8 mouse cellular contexts compared by ENCODE assay signal in genomic region chr4:43560976-43561375, GRCm38 (mm10). TPM values are rescaled to one million over a fixed set of nuclear protein-coding genes. Genes with fewer than 3 reads are reported as not detected.
DNase-seq lines count a peak whose midpoint lies in the region; ATAC-seq and TF ChIP-seq lines count a peak whose summit lies in the region.

No protein-coding gene starts in this region.

- peak overlapping the region; percentile 25 for H3K4me3 ChIP-seq in liver, adult 2 months (ENCODE audit: insufficient read depth, low read depth, low read length)
- peak overlapping the region; percentile 91 for H3K4me3 ChIP-seq in embryonic facial prominence, embryonic 11.5 days (ENCODE audit: low read depth, low read length)
- H3K4me3 ChIP-seq in intestine, embryonic 16.5 days (ENCODE audit: low read length): peak overlapping the region; percentile 71
- peak overlapping the region; percentile 89 for H3K4me3 ChIP-seq in neural tube, embryonic 15.5 days (replicated peaks)

- no peaks in the 10 kb centered on the region for H3K27me3 ChIP-seq in liver, adult 2 months (ENCODE audit: control insufficient read depth, insufficient read depth, low read length)
- H3K27me3 ChIP-seq in embryonic facial prominence, embryonic 11.5 days (ENCODE audit: control insufficient read depth, insufficient read depth, low read length): no peaks in the 10 kb centered on the region
- H3K27me3 ChIP-seq in intestine, embryonic 16.5 days (replicated peaks; ENCODE audit: control insufficient read depth, insufficient read depth, low read length): no peaks in the 10 kb centered on the region
- no peaks in the 10 kb centered on the region for H3K27me3 ChIP-seq in neural tube, embryonic 15.5 days (replicated peaks)

- H3K4me1 ChIP-seq in liver, adult 2 months (ENCODE audit: control insufficient read depth, insufficient read depth, low read length): peaks cover 24% of the 10 kb centered on the region
- peaks cover 15% of the 10 kb centered on the region for H3K4me1 ChIP-seq in embryonic facial prominence, embryonic 11.5 days (ENCODE audit: control insufficient read depth, insufficient read depth, low read length)
- H3K4me1 ChIP-seq in intestine, embryonic 16.5 days (ENCODE audit: control insufficient read depth, insufficient read depth, low read length): peaks cover 48% of the 10 kb centered on the region
- peaks cover 52% of the 10 kb centered on the region for H3K4me1 ChIP-seq in neural tube, embryonic 15.5 days

- H3K36me3 ChIP-seq in liver, adult 2 months (ENCODE audit: control insufficient read depth, insufficient read depth, low read length): peaks cover 22% of the 10 kb centered on the region
- peaks cover 5% of the 10 kb centered on the region; the same call in 1 of the 2 replicates for H3K36me3 ChIP-seq in embryonic facial prominence, embryonic 11.5 days (replicated peaks; ENCODE audit: control insufficient read depth, insufficient read depth, low read depth, low read length)
- H3K36me3 ChIP-seq in intestine, embryonic 16.5 days (ENCODE audit: control insufficient read depth, insufficient read depth, low read length): peaks cover 11% of the 10 kb centered on the region; the same call in 1 of the 2 replicates
- peaks cover 28% of the 10 kb centered on the region for H3K36me3 ChIP-seq in neural tube, embryonic 15.5 days

- no peak for ATAC-seq in embryonic facial prominence, embryonic 11.5 days (replicated peaks; ENCODE audit: insufficient number of reproducible peaks, low FRiP score, low TSS enrichment, low read depth)
- no peak for ATAC-seq in intestine, embryonic 16.5 days
- no peak for ATAC-seq in neural tube, embryonic 15.5 days (ENCODE audit: low FRiP score)

- H3K9me3 ChIP-seq in embryonic facial prominence, embryonic 11.5 days (replicated peaks; ENCODE audit: control insufficient read depth, low read length): no peaks in the 10 kb centered on the region
- no peaks in the 10 kb centered on the region for H3K9me3 ChIP-seq in intestine, embryonic 16.5 days (ENCODE audit: control insufficient read depth, low read length)
- H3K9me3 ChIP-seq in neural tube, embryonic 15.5 days (replicated peaks): no peaks in the 10 kb centered on the region

- H3K9ac ChIP-seq in liver, adult 2 months (ENCODE audit: low read depth, low read length): peak overlapping the region; percentile 60
- H3K9ac ChIP-seq in embryonic facial prominence, embryonic 11.5 days (replicated peaks; ENCODE audit: low read length): peak overlapping the region; percentile 95
- peak overlapping the region; percentile 95 for H3K9ac ChIP-seq in intestine, embryonic 16.5 days (ENCODE audit: low read depth, low read length)
- H3K9ac ChIP-seq in neural tube, embryonic 15.5 days (replicated peaks): peak overlapping the region; percentile 93

- 11% methylated on average over 2 of the region's 2 CpGs for WGBS in liver, adult 2 months
- WGBS in embryonic facial prominence, embryonic 11.5 days: 41% methylated on average over 2 of the region's 2 CpGs
- WGBS in intestine, embryonic 16.5 days: 20% methylated on average over 2 of the region's 2 CpGs
- 37% methylated on average over 2 of the region's 2 CpGs for WGBS in neural tube, embryonic 15.5 days

- peak overlapping the region; percentile 65 for H3K27ac ChIP-seq in liver, adult 2 months (replicated peaks; ENCODE audit: insufficient read depth, low read depth, low read length)
- no peak overlapping the region for H3K27ac ChIP-seq in embryonic facial prominence, embryonic 11.5 days (replicated peaks; ENCODE audit: low read depth, low read length)
- peak overlapping the region; percentile 100 for H3K27ac ChIP-seq in intestine, embryonic 16.5 days (ENCODE audit: low read length)
- no peak overlapping the region for H3K27ac ChIP-seq in neural tube, embryonic 15.5 days (replicated peaks)

- H3K4me2 ChIP-seq in embryonic facial prominence, embryonic 11.5 days (ENCODE audit: low read depth, low read length): peak overlapping the region; percentile 79
- H3K4me2 ChIP-seq in intestine, embryonic 16.5 days (ENCODE audit: low read depth, low read length): peak overlapping the region; percentile 90
- H3K4me2 ChIP-seq in neural tube, embryonic 15.5 days: peak overlapping the region; percentile 90

- peaks cover 23% of the 10 kb centered on the region for H3K79me2 ChIP-seq in liver, adult 2 months (ENCODE audit: control insufficient read depth, insufficient read depth, low read length)

- TF ChIP-seq POLR2A in liver, adult 2 months (IDR thresholded peaks at IDR 0.05; ENCODE audit: extremely low read depth, insufficient read depth, low read length): no peak

- no peak for TF ChIP-seq CTCF in liver, adult 2 months (IDR thresholded peaks at IDR 0.05; ENCODE audit: low read depth, low read length)

- DNase-seq in liver, adult 2 months (ENCODE audit: extremely low read depth, low read depth, low spot score): no peak
- no peak for DNase-seq in liver
- no peak for DNase-seq in embryonic facial prominence, embryonic 11.5 days (ENCODE audit: low spot score)
- no peak for DNase-seq in ovary, postnatal 14 days (ENCODE audit: low spot score)
- no peak for DNase-seq in spleen, postnatal 36 days (ENCODE audit: low spot score in 2 of 2)
- DNase-seq in kidney, adult 8-10 months: no peak

RNA-seq across cellular contexts. Expression of gene Creb3, which starts 1.2 kb away (rescaled TPM):
- 37.8 and 41.1 TPM in 2 replicates for total RNA-seq in liver, adult 2 months (2014; rRNA removed)
- polyA plus RNA-seq in liver, adult 2 months (2012; rRNA removed): 47.9 and 62.0 TPM in 2 replicates
- polyA plus RNA-seq in embryonic facial prominence, embryonic 11.5 days (2014; fragmentation: Nextera tagmentation; extraction: Ambion mirVana): 41.0 and 41.7 TPM in 2 replicates
- 78.7 and 80.5 TPM in 2 replicates for polyA plus RNA-seq in intestine, embryonic 16.5 days (2015; fragmentation: Nextera tagmentation; extraction: Ambion mirVana)
- 80.8 and 82.0 TPM in 2 replicates for polyA plus RNA-seq in neural tube, embryonic 15.5 days (2015; fragmentation: Nextera tagmentation; extraction: Ambion mirVana)

RNA-seq across cellular contexts. Expression of gene Tln1, which starts 1.5 kb away (rescaled TPM):
- 39.9 and 42.8 TPM in 2 replicates for total RNA-seq in liver, adult 2 months (2014; rRNA removed)
- 29.9 and 38.6 TPM in 2 replicates for polyA plus RNA-seq in liver, adult 2 months (2012; rRNA removed)
- 40.6 and 42.1 TPM in 2 replicates for polyA plus RNA-seq in embryonic facial prominence, embryonic 11.5 days (2014; fragmentation: Nextera tagmentation; extraction: Ambion mirVana)
- polyA plus RNA-seq in intestine, embryonic 16.5 days (2015; fragmentation: Nextera tagmentation; extraction: Ambion mirVana): 41.2 and 41.9 TPM in 2 replicates
- 63.5 and 70.8 TPM in 2 replicates for polyA plus RNA-seq in neural tube, embryonic 15.5 days (2015; fragmentation: Nextera tagmentation; extraction: Ambion mirVana)

RNA-seq across cellular contexts. Expression of gene Rgp1, which starts 17.5 kb away (rescaled TPM):
- 15.9 and 18.7 TPM in 2 replicates for total RNA-seq in liver, adult 2 months (2014; rRNA removed)
- polyA plus RNA-seq in liver, adult 2 months (2012; rRNA removed): 33.2 and 44.5 TPM in 2 replicates
- polyA plus RNA-seq in embryonic facial prominence, embryonic 11.5 days (2014; fragmentation: Nextera tagmentation; extraction: Ambion mirVana): 21.1 and 30.4 TPM in 2 replicates
- polyA plus RNA-seq in intestine, embryonic 16.5 days (2015; fragmentation: Nextera tagmentation; extraction: Ambion mirVana): 18.2 and 19.5 TPM in 2 replicates
- 22.0 and 23.9 TPM in 2 replicates for polyA plus RNA-seq in neural tube, embryonic 15.5 days (2015; fragmentation: Nextera tagmentation; extraction: Ambion mirVana)

RNA-seq across cellular contexts. Expression of gene Gba2, which starts 17.7 kb away (rescaled TPM):
- total RNA-seq in liver, adult 2 months (2014; rRNA removed): 5.1 and 5.3 TPM in 2 replicates
- 8.9 and 10.9 TPM in 2 replicates for polyA plus RNA-seq in liver, adult 2 months (2012; rRNA removed)
- polyA plus RNA-seq in embryonic facial prominence, embryonic 11.5 days (2014; fragmentation: Nextera tagmentation; extraction: Ambion mirVana): 21.0 and 21.1 TPM in 2 replicates
- 12.5 and 12.9 TPM in 2 replicates for polyA plus RNA-seq in intestine, embryonic 16.5 days (2015; fragmentation: Nextera tagmentation; extraction: Ambion mirVana)
- polyA plus RNA-seq in neural tube, embryonic 15.5 days (2015; fragmentation: Nextera tagmentation; extraction: Ambion mirVana): 48.1 and 54.5 TPM in 2 replicates

RNA-seq across cellular contexts. Expression of gene Msmp, which starts 23.3 kb away (rescaled TPM):
- total RNA-seq in liver, adult 2 months (2014; rRNA removed): not detected in 2 replicates
- not detected in 2 replicates for polyA plus RNA-seq in liver, adult 2 months (2012; rRNA removed)
- polyA plus RNA-seq in embryonic facial prominence, embryonic 11.5 days (2014; fragmentation: Nextera tagmentation; extraction: Ambion mirVana): not detected in 2 replicates
- 1.0 TPM in 1 of 2 replicates, not detected in the other for polyA plus RNA-seq in intestine, embryonic 16.5 days (2015; fragmentation: Nextera tagmentation; extraction: Ambion mirVana)
- 1.2 and 1.5 TPM in 2 replicates for polyA plus RNA-seq in neural tube, embryonic 15.5 days (2015; fragmentation: Nextera tagmentation; extraction: Ambion mirVana)

Comparison
In these comparisons a context has a peak if more than half of its experiments do, and no peak if none do; other contexts are left out.
1. H3K27ac ChIP-seq: peak in liver, adult 2 months (single experiment) and intestine, embryonic 16.5 days (single experiment); none in embryonic facial prominence, embryonic 11.5 days (single experiment) and neural tube, embryonic 15.5 days (single experiment).
2. H3K4me3 ChIP-seq: peak in every context shown above with its lines; median percentile 91 in embryonic facial prominence, embryonic 11.5 days; 89 in neural tube, embryonic 15.5 days; 71 in intestine, embryonic 16.5 days; 25 in liver, adult 2 months.
3. Peak in every context shown above with its lines, with median percentiles within 50 percentile points of each other: H3K9ac ChIP-seq and H3K4me2 ChIP-seq.